Comparison of ENCODE assay signal across 9 mouse cellular contexts in genomic region chr8:123290166-123290565, GRCm38 (mm10). TPM values are rescaled to one million over a fixed set of nuclear protein-coding genes. Genes with fewer than 3 reads are reported as not detected.
DNase-seq lines count a peak whose midpoint lies in the region; TF ChIP-seq lines count a peak whose summit lies in the region.
"Had no signal": no experiment of that assay in that cellular context is flagged by ENCODE, and none has a peak within 500 bp of the region (broad histone marks: within the 10 kb centered on the region; RNA-seq: fewer than 3 reads in every experiment).

No protein-coding gene starts in this region.

- H3K27ac ChIP-seq in cerebellum, adult 2 months (ENCODE audit: insufficient read depth, low read length): no peak overlapping the region
- H3K27ac ChIP-seq: midbrain, embryonic 12.5 days had no signal

- DNase-seq in cerebellum, adult 2 months: peak; percentile 12 to 23
- no peak for DNase-seq in cerebellum, adult 9-11 months
- DNase-seq in layer of hippocampus, adult 11-12 months (ENCODE audit: low spot score): peak; percentile 38
- no peak for DNase-seq in layer of hippocampus, postnatal 36 days
- DNase-seq in ES-CJ7 (ENCODE audit: low read depth, low spot score): peak; percentile 68
- peak; percentile 23 for DNase-seq in fat pad, adult 2 months (ENCODE audit: extremely low read depth, low read depth, low spot score)
- peak; percentile 25 for DNase-seq in mesoderm, embryonic 11.5 days (ENCODE audit: low read depth, low spot score)
- DNase-seq in frontal cortex, postnatal 25 days (ENCODE audit: low spot score in 2 of 2): no peak

- TF ChIP-seq CTCF in cerebellum, adult 2 months (IDR thresholded peaks at IDR 0.05; ENCODE audit: borderline replicate concordance, insufficient read depth, low read depth, low read length): peak; percentile 15; the same call in 1 of the 2 replicates

- H3K4me3 ChIP-seq in cerebellum, adult 2 months (replicated peaks; ENCODE audit: insufficient read depth, low read depth, low read length): no peak overlapping the region
- H3K4me3 ChIP-seq: midbrain, embryonic 12.5 days had no signal

- H3K27me3 ChIP-seq in cerebellum, adult 2 months (ENCODE audit: control insufficient read depth, insufficient read depth, low read length): no peaks in the 10 kb centered on the region
- H3K27me3 ChIP-seq: midbrain, embryonic 12.5 days had no signal

- 73% methylated on average over 4 of the region's 4 CpGs for WGBS in cerebellum, adult 2 months

- TF ChIP-seq POLR2A in cerebellum, adult 2 months (IDR thresholded peaks at IDR 0.05; ENCODE audit: borderline replicate concordance, insufficient read depth, low read length): no peak

- no peaks in the 10 kb centered on the region for H3K4me1 ChIP-seq in cerebellum, adult 2 months (ENCODE audit: control insufficient read depth, insufficient read depth, low read length)
- H3K4me1 ChIP-seq: midbrain, embryonic 12.5 days had no signal

RNA-seq across cellular contexts. Expression of gene Fanca, which starts 28.2 kb away (rescaled TPM):
- polyA plus RNA-seq in cerebellum, adult 2 months (2012; rRNA removed): 3.9 and 4.5 TPM in 2 replicates
- total RNA-seq in layer of hippocampus, postnatal 36 days (2021): 1 to 10 TPM; 3.6 to 4.0 TPM

RNA-seq across cellular contexts. Expression of gene Vps9d1, which starts 36.0 kb away (rescaled TPM):
- polyA plus RNA-seq in cerebellum, adult 2 months (2012; rRNA removed): 83.7 and 86.7 TPM in 2 replicates
- 10 to 100 TPM; 49.7 to 51.6 TPM for total RNA-seq in layer of hippocampus, postnatal 36 days (2021)

RNA-seq across cellular contexts. Expression of gene Zfp276, which starts 36.2 kb away (rescaled TPM):
- 33.5 and 36.8 TPM in 2 replicates for polyA plus RNA-seq in cerebellum, adult 2 months (2012; rRNA removed)
- total RNA-seq in layer of hippocampus, postnatal 36 days (2021): 10 to 100 TPM; 24.3 to 26.6 TPM

RNA-seq across cellular contexts. Expression of gene Spire2, which starts 42.3 kb away (rescaled TPM):
- polyA plus RNA-seq in cerebellum, adult 2 months (2012; rRNA removed): 33.0 and 36.4 TPM in 2 replicates
- total RNA-seq in layer of hippocampus, postnatal 36 days (2021): 10 to 100 TPM; 15.2 to 17.2 TPM

RNA-seq across cellular contexts. Expression of gene Spata2l, which starts 54.1 kb away (rescaled TPM):
- polyA plus RNA-seq in cerebellum, adult 2 months (2012; rRNA removed): 18.5 and 22.1 TPM in 2 replicates
- 10 to 100 TPM; 80.7 to 81.4 TPM for total RNA-seq in layer of hippocampus, postnatal 36 days (2021)

Comparison
In these comparisons a context has a peak if more than half of its experiments do, and no peak if none do; other contexts are left out.
1. DNase-seq: peak in cerebellum, adult 2 months (2 of 2), layer of hippocampus, adult 11-12 months (single experiment), ES-CJ7 (single experiment), fat pad, adult 2 months (single experiment) and mesoderm, embryonic 11.5 days (single experiment); none in cerebellum, adult 9-11 months (single experiment), layer of hippocampus, postnatal 36 days (0 of 2) and frontal cortex, postnatal 25 days (0 of 2).